Mouse (Mus musculus): Measurements from ENCODE around the gene Sbno1.
"Not testable (repeated sequence)": the region's sequence is repeated elsewhere in the genome, so short reads cannot be mapped to it uniquely, and the experiment has no call there.

Gene Sbno1

GRCm38 (mm10) chr5:124424200-124424722 is 1.5 kb downstream of the Sbno1 start:
- no peak for TF ChIP-seq GATA4 (IDR thresholded peaks at IDR 0.05; ENCODE audit: insufficient replicate concordance, low read length)

GRCm38 (mm10) chr5:124421786-124422185 is 4.0 kb downstream of the Sbno1 start:
- TF ChIP-seq GATA4 (IDR thresholded peaks at IDR 0.05; ENCODE audit: insufficient replicate concordance, low read length): no peak

GRCm38 (mm10) chr5:124418903-124419302 is 6.9 kb downstream of the Sbno1 start:
- TF ChIP-seq GATA4 (IDR thresholded peaks at IDR 0.05; ENCODE audit: insufficient replicate concordance, low read length): no peak

- TF ChIP-seq GATA4 (IDR thresholded peaks at IDR 0.05; ENCODE audit: insufficient replicate concordance, low read length): no peak
Observed at GRCm38 (mm10) chr5:124412163-124412562, 13.6 kb downstream of the Sbno1 start.

- TF ChIP-seq GATA4 (IDR thresholded peaks at IDR 0.05; ENCODE audit: insufficient replicate concordance, low read length): no peak
Observed at GRCm38 (mm10) chr5:124410808-124411207, 15.0 kb downstream of the Sbno1 start.

GRCm38 (mm10) chr5:124393726-124394125 is 32.1 kb downstream of the Sbno1 start:
- no peak for TF ChIP-seq GATA4 (IDR thresholded peaks at IDR 0.05; ENCODE audit: insufficient replicate concordance, low read length)

GRCm38 (mm10) chr5:124392412-124392811 is 33.4 kb downstream of the Sbno1 start:
- no peak for TF ChIP-seq GATA4 (IDR thresholded peaks at IDR 0.05; ENCODE audit: insufficient replicate concordance, low read length)

- no peak for TF ChIP-seq GATA4 (IDR thresholded peaks at IDR 0.05; ENCODE audit: insufficient replicate concordance, low read length)
Observed at GRCm38 (mm10) chr5:124387932-124388331, 37.9 kb downstream of the Sbno1 start.

GRCm38 (mm10) chr5:124380121-124380520 is 45.7 kb downstream of the Sbno1 start:
- no peak for TF ChIP-seq GATA4 (IDR thresholded peaks at IDR 0.05; ENCODE audit: insufficient replicate concordance, low read length)

GRCm38 (mm10) chr5:124377149-124377548 is 48.7 kb downstream of the Sbno1 start:
- no peak for TF ChIP-seq GATA4 (IDR thresholded peaks at IDR 0.05; ENCODE audit: insufficient replicate concordance, low read length)

- no peak for TF ChIP-seq GATA4 (IDR thresholded peaks at IDR 0.05; ENCODE audit: insufficient replicate concordance, low read length)
Observed at GRCm38 (mm10) chr5:124376401-124376800, 49.4 kb downstream of the Sbno1 start.

GRCm38 (mm10) chr5:124374298-124374697 is 51.5 kb downstream of the Sbno1 start:
- TF ChIP-seq GATA4 (IDR thresholded peaks at IDR 0.05; ENCODE audit: insufficient replicate concordance, low read length): no peak

GRCm38 (mm10) chr5:124366721-124367120 is 59.1 kb downstream of the Sbno1 start:
- no peak for TF ChIP-seq GATA4 (IDR thresholded peaks at IDR 0.05; ENCODE audit: insufficient replicate concordance, low read length)

- no peak for TF ChIP-seq GATA4 (IDR thresholded peaks at IDR 0.05; ENCODE audit: insufficient replicate concordance, low read length)
Observed at GRCm38 (mm10) chr5:124365754-124366153, 60.0 kb downstream of the Sbno1 start.

GRCm38 (mm10) chr5:124364173-124364918 is 61.5 kb downstream of the Sbno1 start:
- no peak for TF ChIP-seq GATA4 (IDR thresholded peaks at IDR 0.05; ENCODE audit: insufficient replicate concordance, low read length)

GRCm38 (mm10) chr5:124362982-124363381 is 62.8 kb downstream of the Sbno1 start, which contains the start of gene Cdk2ap1:
Cdk2ap1 (minus strand) TSS chr5:124363082.
- not testable (repeated sequence) for TF ChIP-seq GATA4 (IDR thresholded peaks at IDR 0.05; ENCODE audit: insufficient replicate concordance, low read length)

- no peak for TF ChIP-seq GATA4 (IDR thresholded peaks at IDR 0.05; ENCODE audit: insufficient replicate concordance, low read length)
Observed at GRCm38 (mm10) chr5:124359641-124360040, 66.2 kb downstream of the Sbno1 start.

Data from liver, adult (tissue).